Mouse (Mus musculus) heart, postnatal 36 days (tissue): Measurements from ENCODE around the gene Hps6. TPM values are rescaled to one million over a fixed set of nuclear protein-coding genes. Genes with fewer than 3 reads are reported as not detected.
A peak's percentile ranks its signal among the peaks of the same experiment; 100 is the strongest.
"Not testable (repeated sequence)": the region's sequence is repeated elsewhere in the genome, so short reads cannot be mapped to it uniquely, and the experiment has no call there.

ENCODE experiments used
- DNase-seq, 2 experiments: peaks; one replicate each; pipeline ENCODE4 v3.0.0; 2021 to 2022
- intact Hi-C: fragments of 180-260 bp; cut with DNase I; formaldehyde crosslinking; loops from one replicate; pipeline ENCODE4 v1.15.1; 2025
- total RNA-seq, 2 experiments: library from RNA; stranded (reverse); gene quantifications; 2 replicates each; pipeline ENCODE4 v1.2.3; 2021

Hps6 gene
- total RNA-seq, result 1 to 10 TPM; 6.1 to 6.3 TPM

- peak; percentile 89 to 92 for DNase-seq
- intact Hi-C loops, result loop anchor here (2.0 kb wide), 1 partner anchor 41 kb away; the partner anchor contains the start of genes Ldb1 and Pprc1
Measured at GRCm38 (mm10) chr19:46003371-46004226, at the start of gene Hps6. TSS of gene Hps6 (plus strand) at chr19:46003508.

- no peak for DNase-seq
- intact Hi-C loops, result no loop called here
Measured at GRCm38 (mm10) chr19:45956736-45957135, 46.6 kb upstream of the Hps6 start.

DNA sequence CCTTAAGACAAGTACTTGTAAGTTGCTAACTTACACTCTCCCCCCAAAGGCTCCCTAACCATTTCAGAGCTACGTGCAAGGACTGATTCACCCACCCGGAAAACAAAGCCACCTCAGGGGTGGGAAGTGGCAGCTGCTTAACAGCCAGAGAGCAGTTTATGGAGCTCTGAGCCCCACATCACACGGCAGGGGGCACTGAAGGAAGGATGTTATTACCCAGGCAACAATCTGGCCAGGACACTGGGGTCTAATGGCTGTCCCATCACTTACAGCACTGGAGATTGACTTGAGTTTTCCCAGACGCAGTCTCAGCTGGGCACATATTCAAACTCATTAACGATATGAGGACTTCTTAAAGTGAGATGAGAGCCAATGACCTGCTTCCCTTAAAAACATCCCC lies 42.5 kb upstream of the Hps6 start:
- DNase-seq, result no peak
- intact Hi-C loops, result no loop called here

GRCm38 (mm10) chr19:45984379-45984778 lies 18.9 kb upstream of the Hps6 start:
- intact Hi-C loops, result no loop called here
- no peak for DNase-seq

GRCm38 (mm10) chr19:45988238-45988637 lies 15.1 kb upstream of the Hps6 start:
- intact Hi-C loops, result no loop called here
- no peak for DNase-seq

- DNase-seq, result no peak
- intact Hi-C loops, result no loop called here
Measured at GRCm38 (mm10) chr19:45991171-45991570, 12.1 kb upstream of the Hps6 start.

DNA sequence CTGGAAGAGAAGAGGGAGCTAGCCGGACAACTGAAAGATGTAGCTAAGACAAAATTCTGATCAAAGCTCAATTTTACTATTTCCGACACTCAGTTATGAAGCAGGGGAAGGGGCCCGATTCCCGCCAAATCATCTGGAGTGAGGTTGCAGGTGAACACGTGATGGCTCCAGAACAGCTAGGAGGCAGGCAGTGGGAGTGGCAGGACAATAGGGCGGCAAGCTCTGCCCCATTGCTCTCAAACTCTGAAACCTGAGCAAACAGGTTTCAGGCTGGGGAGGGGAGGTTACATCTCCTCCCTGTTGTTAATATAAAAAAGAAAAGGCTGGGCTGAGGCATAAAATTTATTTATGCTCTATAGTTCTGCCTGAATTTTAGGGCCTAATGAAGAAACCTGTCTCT lies 9.9 kb upstream of the Hps6 start:
- intact Hi-C loops, DNase-seq: not testable (repeated sequence)

- DNase-seq, result no peak
- intact Hi-C loops, result no loop called here
Measured at GRCm38 (mm10) chr19:45993981-45994737, 9.1 kb upstream of the Hps6 start.

GRCm38 (mm10) chr19:45997365-45997764 lies 5.9 kb upstream of the Hps6 start:
- intact Hi-C loops, result no loop called here

GRCm38 (mm10) chr19:45997785-45998693 lies 5.3 kb upstream of the Hps6 start, which contains the start of gene Armh3:
TSS of gene Armh3 (minus strand) at chr19:45998488.
- intact Hi-C loops, result no loop called here
- DNase-seq, result peak; percentile 87 to 95

More at GRCm38 (mm10) chr19:45997365-45997764, 5.9 kb upstream of the Hps6 start:
- DNase-seq, result no peak

GRCm38 (mm10) chr19:45998694-45999217 lies 4.6 kb upstream of the Hps6 start:
- no peak for DNase-seq
- intact Hi-C loops, result no loop called here

GRCm38 (mm10) chr19:45999378-45999777 lies 3.9 kb upstream of the Hps6 start:
- intact Hi-C loops, result no loop called here
- no peak for DNase-seq

GRCm38 (mm10) chr19:46002279-46002678 lies 1.0 kb upstream of the Hps6 start:
- intact Hi-C loops, result no loop called here
- no peak for DNase-seq

DNA sequence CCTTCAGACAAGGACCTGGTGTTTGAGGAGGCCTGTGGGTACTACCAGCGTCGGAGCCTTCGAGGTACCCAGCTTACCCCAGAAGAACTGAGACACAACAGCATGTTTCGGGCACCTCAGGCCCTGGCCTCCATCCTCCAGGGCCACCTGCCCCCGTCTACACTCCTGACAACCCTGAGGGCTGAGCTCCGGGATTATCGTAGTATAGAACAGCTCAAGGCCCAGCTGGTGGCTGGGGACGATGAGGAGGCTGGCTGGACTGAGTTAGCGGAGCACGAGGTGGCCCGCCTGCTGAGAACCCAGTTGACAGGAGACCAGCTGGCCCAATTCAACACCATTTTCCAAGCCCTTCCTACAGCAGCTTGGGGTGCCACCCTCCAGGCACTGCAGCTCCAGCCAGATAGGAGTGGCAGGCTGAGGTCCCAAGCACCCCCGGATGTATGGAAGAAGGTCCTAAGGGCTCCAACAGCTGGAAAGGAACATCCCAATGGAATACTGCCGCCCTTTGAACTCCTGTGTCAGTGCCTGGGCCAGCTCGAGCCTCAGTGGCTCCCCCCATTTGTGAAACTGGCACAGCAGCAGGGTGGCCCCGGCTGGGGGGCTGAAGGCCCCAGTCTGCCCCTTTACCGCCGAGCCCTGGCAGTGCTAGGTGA lies 1.6 kb downstream of the Hps6 start:
- intact Hi-C loops, result loop anchor here (2.0 kb wide), 1 partner anchor 40 kb away; the partner anchor contains the start of genes Ldb1 and Pprc1

GRCm38 (mm10) chr19:46005680-46006079 lies 2.4 kb downstream of the Hps6 start:
- intact Hi-C loops, result loop anchor here (2.0 kb wide), 1 partner anchor 39 kb away; the partner anchor contains the start of genes Ldb1 and Pprc1
- DNase-seq, result no peak

More for the DNA sequence above, 1.6 kb downstream of the Hps6 start:
- DNase-seq, result no peak

GRCm38 (mm10) chr19:46014572-46015178 lies 11.4 kb downstream of the Hps6 start:
- DNase-seq, result peak; percentile 85 to 92
- intact Hi-C loops, result loop anchor here (2.0 to 5.0 kb wide), 3 partner anchors 62 to 210 kb away; no protein-coding TSS in a partner anchor

DNA sequence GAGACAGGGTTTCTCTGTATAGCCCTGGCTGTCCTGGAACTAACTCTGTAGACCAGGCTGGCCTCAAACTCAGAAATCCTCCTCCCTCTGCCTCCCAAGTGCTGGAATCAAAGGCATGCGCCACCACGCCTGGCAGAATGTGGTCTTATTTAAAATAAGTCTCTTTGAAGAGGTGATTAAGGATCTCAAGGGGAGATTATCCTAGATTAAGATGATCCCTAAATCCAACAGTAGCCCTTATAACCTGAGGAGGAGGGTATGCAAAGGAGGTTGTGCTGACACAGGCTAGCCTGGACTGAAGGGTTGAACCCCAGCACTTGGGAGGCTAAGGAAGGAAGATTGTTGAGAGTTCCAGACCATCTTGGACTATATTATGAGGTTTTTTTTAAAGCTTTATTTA lies 12.7 kb downstream of the Hps6 start:
- DNase-seq, result no peak
- intact Hi-C loops, result no loop called here

GRCm38 (mm10) chr19:46024959-46025358 lies 21.7 kb downstream of the Hps6 start:
- DNase-seq, result no peak
- intact Hi-C loops, result no loop called here

DNA sequence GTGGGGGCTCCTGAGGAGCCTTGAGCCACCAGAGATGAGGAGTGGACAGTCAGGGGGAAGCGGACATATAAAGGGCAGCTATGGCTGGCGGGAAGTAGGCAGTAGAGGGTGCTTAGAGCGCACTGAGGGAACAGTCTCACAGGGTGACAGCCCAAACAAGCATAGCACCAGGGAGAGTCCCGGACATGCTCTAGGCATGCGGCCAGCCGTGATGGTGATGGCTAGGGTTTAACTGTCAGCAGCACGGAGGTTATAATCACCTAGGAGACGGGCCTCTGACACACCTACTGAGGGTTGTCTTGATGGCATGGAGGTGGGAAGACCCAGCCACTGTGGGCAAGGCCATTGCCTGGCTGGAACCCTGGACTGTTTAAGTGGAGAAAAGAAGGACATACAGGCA lies 23.3 kb downstream of the Hps6 start:
- peak in 1 of 2 experiments; percentile 26 for DNase-seq
- intact Hi-C loops, result no loop called here
